Mouse (Mus musculus) kidney, embryonic 14.5 days (tissue): ENCODE measurements around the gene Smg9. TPM values are rescaled to one million over a fixed set of nuclear protein-coding genes. Genes with fewer than 3 reads are reported as not detected.
A peak's percentile ranks its signal among the peaks of the same experiment; 100 is the strongest.

Experiments used
- ATAC-seq: fragments of 200-750 bp; cut with Nextera tagmentation; 2 replicates; pipeline ENCODE4 v1.8.0; 2017; ENCODE audit warnings: moderate number of reproducible peaks, mild to moderate bottlenecking, moderate TSS enrichment, moderate library complexity; ENCODE audit not compliant: low FRiP score, low TSS enrichment
- H3K27ac ChIP-seq: fragments of 300-500 bp; sonication (generic); 2 replicates; pipeline ENCODE4 v1.5.1; 2014; ENCODE audit warnings: low read depth, mild to moderate bottlenecking, low read length, moderate library complexity, mixed read lengths
- H3K27me3 ChIP-seq: fragments of 300-500 bp; sonication (generic); 2 replicates; pipeline ENCODE4 v1.6.1; 2014; ENCODE audit warnings: mild to moderate bottlenecking, low read length; ENCODE audit not compliant: control insufficient read depth, insufficient read depth
- H3K36me3 ChIP-seq: fragments of 300-500 bp; sonication (generic); 2 replicates; pipeline ENCODE4 v1.6.1; 2014; ENCODE audit warnings: low read length, mixed read lengths; ENCODE audit not compliant: control insufficient read depth, insufficient read depth
- H3K4me1 ChIP-seq: fragments of 300-500 bp; sonication (generic); 2 replicates; pipeline ENCODE4 v1.6.1; 2014; ENCODE audit warnings: low read length, mixed read lengths; ENCODE audit not compliant: control insufficient read depth, insufficient read depth
- H3K4me2 ChIP-seq: fragments of 300-500 bp; sonication (generic); replicated peaks from 2 replicates; pipeline ENCODE4 v1.6.1; 2014; ENCODE audit warnings: low read depth, mild to moderate bottlenecking, low read length
- H3K4me3 ChIP-seq: fragments of 300-500 bp; sonication (generic); 2 replicates; pipeline ENCODE4 v1.5.1; 2014; ENCODE audit warnings: mild to moderate bottlenecking, low read length
- H3K9ac ChIP-seq: fragments of 300-500 bp; sonication (generic); 2 replicates; pipeline ENCODE4 v1.6.1; 2014; ENCODE audit warnings: low read depth, mild to moderate bottlenecking, low read length, moderate library complexity
- H3K9me3 ChIP-seq: fragments of 300-500 bp; sonication (generic); 2 replicates; pipeline ENCODE4 v1.6.1; 2016; ENCODE audit warnings: low read length; ENCODE audit not compliant: control insufficient read depth
- WGBS: fragments of 180-500 bp; shearing (Covaris S2); extraction: QIAGEN DNeasy Blood & Tissue Kit; methylation state at CpG from one replicate; pipeline ENCODE4 v1.1.7; 2014; 5-methylcytosine and 5-hydroxymethylcytosine counted together
- polyA plus RNA-seq: library from polyadenylated mRNA; unstranded; fragments of >200 nt; fragmentation: Nextera tagmentation; extraction: Ambion mirVana; gene quantifications from 2 replicates; pipeline ENCODE4 v1.2.1, GENCODE M21; 2014

The Smg9 gene
- 25.0 and 32.3 TPM in 2 replicates for polyA plus RNA-seq

DNA sequence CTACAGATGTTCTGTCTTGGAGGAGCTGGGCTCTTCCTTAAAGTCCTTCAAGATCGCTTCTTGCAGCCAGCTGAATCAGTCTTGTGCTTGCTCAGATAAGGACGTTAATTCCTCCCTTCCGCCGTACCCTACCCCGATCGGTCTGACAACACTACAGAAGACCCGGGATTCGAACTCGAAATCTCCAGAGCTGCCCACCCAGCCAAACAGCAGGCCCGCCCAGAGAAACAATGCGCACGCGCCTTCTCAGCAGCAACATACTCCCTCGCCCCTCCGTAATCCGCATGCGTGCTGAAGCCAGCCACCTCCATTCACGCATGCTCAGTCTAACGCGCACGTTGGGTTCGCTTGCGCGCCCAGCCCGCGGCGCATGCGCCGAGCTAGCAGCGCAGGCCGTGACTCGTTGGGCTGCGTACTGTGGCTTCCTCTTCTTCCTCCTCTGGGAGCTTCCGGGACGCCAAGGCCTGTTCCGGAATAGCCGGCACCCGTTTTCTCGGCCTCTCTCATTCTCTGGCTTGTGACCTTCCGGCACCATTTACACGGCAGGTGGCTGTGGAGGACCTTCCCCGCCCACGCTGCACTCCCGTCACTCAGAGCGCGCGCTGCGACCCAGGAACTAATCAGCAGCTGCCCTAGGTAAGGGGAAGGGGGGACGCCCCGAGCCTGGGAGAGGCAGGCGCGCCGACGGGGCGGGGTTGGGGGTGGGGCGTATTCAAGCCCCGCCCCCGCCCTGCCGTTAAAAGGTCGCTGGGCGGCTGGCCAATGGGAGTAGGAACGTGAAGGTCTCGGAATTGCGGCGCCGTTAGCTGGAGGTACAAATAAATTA, at the start of gene Smg9:
Smg9 (plus strand) TSS at position 364 of the 826 bp plus-strand sequence.
- ATAC-seq, result peak; percentile 94
- 4% methylated on average over 64 of the region's 66 CpGs for WGBS
- H3K27me3 ChIP-seq, result no peaks in the 10 kb centered on the region

GRCm38 (mm10) chr7:24355646-24356045, 43.8 kb upstream of the Smg9 start:
- Histone ChIP-seq H3K36me3 (no peaks in the 10 kb centered on the region), H3K9ac (no peak overlapping the region), H3K27ac (no peak overlapping the region), H3K4me2 (no peak overlapping the region), H3K9me3 (no peaks in the 10 kb centered on the region), H3K4me1 (no peaks in the 10 kb centered on the region), H3K4me3 (no peak overlapping the region), H3K27me3 (no peaks in the 10 kb centered on the region)
- WGBS, result 84% methylated on average over 6 of the region's 6 CpGs
- ATAC-seq, result no peak

More for the DNA sequence above, at the start of gene Smg9:
- Histone ChIP-seq H3K9me3 (no peaks in the 10 kb centered on the region), H3K4me1 (0 out of 2 replicates have a peak, but pooled peaks cover 6% of the 10 kb centered on the region), H3K4me2 (peak within 1 kb of the TSS; percentile 61), H3K27ac (peak within 1 kb of the TSS; percentile 96), H3K4me3 (peak within 1 kb of the TSS; percentile 60), H3K36me3 (peaks cover 10% of the 10 kb centered on the region), H3K9ac (peak within 1 kb of the TSS; percentile 76)

GRCm38 (mm10) chr7:24356081-24356480, 43.3 kb upstream of the Smg9 start:
- Histone ChIP-seq H3K4me1 (no peaks in the 10 kb centered on the region), H3K27ac (no peak overlapping the region), H3K27me3 (no peaks in the 10 kb centered on the region), H3K9me3 (peaks cover 2% of the 10 kb centered on the region; the same call in 1 of the 2 replicates), H3K36me3 (no peaks in the 10 kb centered on the region), H3K4me3 (no peak overlapping the region), H3K4me2 (no peak overlapping the region), H3K9ac (no peak overlapping the region)
- no peak for ATAC-seq
- 79% methylated on average over 10 of the region's 10 CpGs for WGBS

GRCm38 (mm10) chr7:24357899-24358298, 41.5 kb upstream of the Smg9 start:
- no peak overlapping the region for H3K4me2 ChIP-seq
- WGBS, result 57% methylated on average over 4 of the region's 4 CpGs
- no peak for ATAC-seq
- H3K27me3 ChIP-seq, result no peaks in the 10 kb centered on the region
- no peaks in the 10 kb centered on the region for H3K4me1 ChIP-seq
- H3K4me3 ChIP-seq, result no peak overlapping the region
- no peak overlapping the region for H3K9ac ChIP-seq
- no peak overlapping the region for H3K27ac ChIP-seq
- peaks cover 3% of the 10 kb centered on the region; the same call in 1 of the 2 replicates for H3K9me3 ChIP-seq
- H3K36me3 ChIP-seq, result no peaks in the 10 kb centered on the region

GRCm38 (mm10) chr7:24359269-24359668, 40.1 kb upstream of the Smg9 start:
- ATAC-seq, result no peak
- Histone ChIP-seq H3K9ac (no peak overlapping the region), H3K4me2 (no peak overlapping the region), H3K27me3 (no peaks in the 10 kb centered on the region), H3K27ac (no peak overlapping the region), H3K4me1 (no peaks in the 10 kb centered on the region), H3K4me3 (no peak overlapping the region), H3K36me3 (no peaks in the 10 kb centered on the region), H3K9me3 (peaks cover 3% of the 10 kb centered on the region; the same call in 1 of the 2 replicates)
- 24% methylated on average over 9 of the region's 9 CpGs for WGBS

DNA sequence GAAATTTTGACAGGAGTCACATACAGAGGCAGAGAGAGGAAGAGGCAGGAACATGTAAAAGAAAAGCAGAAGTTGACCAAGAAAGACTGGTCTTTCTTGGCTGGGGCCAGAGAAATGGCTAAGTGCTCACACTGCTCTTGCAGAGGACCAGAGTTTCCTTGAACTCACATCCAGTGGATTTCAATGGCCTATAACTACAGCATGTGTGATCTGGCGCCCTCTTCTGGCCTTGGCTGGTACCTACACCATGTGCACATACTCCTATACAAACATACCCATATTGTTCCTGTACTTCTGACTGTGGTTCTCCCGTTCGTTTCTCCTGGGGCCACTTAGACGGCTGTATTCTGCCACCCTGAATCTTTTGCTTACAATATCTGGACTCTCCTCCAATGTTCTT, 38.4 kb upstream of the Smg9 start:
- no peaks in the 10 kb centered on the region for H3K4me1 ChIP-seq
- H3K9ac ChIP-seq, result no peak overlapping the region
- H3K9me3 ChIP-seq, result peaks cover 3% of the 10 kb centered on the region; the same call in 1 of the 2 replicates
- WGBS, result 70% methylated on average over 4 of the region's 4 CpGs
- H3K4me2 ChIP-seq, result no peak overlapping the region
- H3K27ac ChIP-seq, result no peak overlapping the region
- H3K36me3 ChIP-seq, result no peaks in the 10 kb centered on the region
- H3K27me3 ChIP-seq, result no peaks in the 10 kb centered on the region
- ATAC-seq, result no peak
- H3K4me3 ChIP-seq, result no peak overlapping the region

- Histone ChIP-seq H3K9ac (no peak overlapping the region), H3K27me3 (no peaks in the 10 kb centered on the region), H3K9me3 (peaks cover 3% of the 10 kb centered on the region; the same call in 1 of the 2 replicates), H3K27ac (no peak overlapping the region), H3K36me3 (no peaks in the 10 kb centered on the region), H3K4me3 (no peak overlapping the region), H3K4me1 (no peaks in the 10 kb centered on the region), H3K4me2 (no peak overlapping the region)
- ATAC-seq, result no peak
- 22% methylated on average over 7 of the region's 7 CpGs for WGBS
These were observed 36.2 kb upstream of the Smg9 start for GRCm38 (mm10) chr7:24363228-24363627.

DNA sequence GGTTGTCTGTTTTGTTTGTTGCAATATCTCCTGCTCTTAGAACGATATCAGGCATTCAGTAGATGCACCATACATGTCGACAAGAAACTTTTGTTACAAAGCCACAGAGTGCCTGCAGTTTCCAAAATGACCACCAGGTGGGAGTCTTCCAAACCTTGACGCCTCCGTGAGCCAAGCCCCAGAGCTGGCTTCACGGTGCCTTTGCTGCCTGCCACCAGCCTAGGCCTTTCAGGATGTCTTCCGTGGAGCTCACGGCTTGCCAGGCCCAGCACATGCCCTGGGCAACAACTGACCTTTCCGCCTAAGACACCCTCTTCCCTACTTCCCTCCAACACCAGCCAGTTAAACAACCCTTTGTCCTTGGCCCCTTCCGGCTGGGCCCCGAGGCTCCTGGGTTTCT, 34.6 kb upstream of the Smg9 start:
- ATAC-seq, result peak; percentile 56
- no peaks in the 10 kb centered on the region for H3K36me3 ChIP-seq
- no peak overlapping the region for H3K4me3 ChIP-seq
- peaks cover 3% of the 10 kb centered on the region; the same call in 1 of the 2 replicates for H3K9me3 ChIP-seq
- no peaks in the 10 kb centered on the region for H3K27me3 ChIP-seq
- 23% methylated on average over 10 of the region's 10 CpGs for WGBS
- no peaks in the 10 kb centered on the region for H3K4me1 ChIP-seq
- H3K27ac ChIP-seq, result no peak overlapping the region
- H3K9ac ChIP-seq, result no peak overlapping the region
- no peak overlapping the region for H3K4me2 ChIP-seq

GRCm38 (mm10) chr7:24365258-24366014, 34.0 kb upstream of the Smg9 start:
- no peak for ATAC-seq
- WGBS, result 78% methylated on average over 5 of the region's 5 CpGs

More at GRCm38 (mm10) chr7:24365258-24366014, 34.0 kb upstream of the Smg9 start:
- H3K9ac ChIP-seq, result no peak overlapping the region
- no peak overlapping the region for H3K4me2 ChIP-seq
- H3K36me3 ChIP-seq, result no peaks in the 10 kb centered on the region
- peaks cover 3% of the 10 kb centered on the region; the same call in 1 of the 2 replicates for H3K9me3 ChIP-seq
- no peaks in the 10 kb centered on the region for H3K4me1 ChIP-seq
- no peak overlapping the region for H3K4me3 ChIP-seq
- no peak overlapping the region for H3K27ac ChIP-seq
- no peaks in the 10 kb centered on the region for H3K27me3 ChIP-seq
